ENCODE assay signal across 8 mouse cellular contexts in the genomic region with DNA sequence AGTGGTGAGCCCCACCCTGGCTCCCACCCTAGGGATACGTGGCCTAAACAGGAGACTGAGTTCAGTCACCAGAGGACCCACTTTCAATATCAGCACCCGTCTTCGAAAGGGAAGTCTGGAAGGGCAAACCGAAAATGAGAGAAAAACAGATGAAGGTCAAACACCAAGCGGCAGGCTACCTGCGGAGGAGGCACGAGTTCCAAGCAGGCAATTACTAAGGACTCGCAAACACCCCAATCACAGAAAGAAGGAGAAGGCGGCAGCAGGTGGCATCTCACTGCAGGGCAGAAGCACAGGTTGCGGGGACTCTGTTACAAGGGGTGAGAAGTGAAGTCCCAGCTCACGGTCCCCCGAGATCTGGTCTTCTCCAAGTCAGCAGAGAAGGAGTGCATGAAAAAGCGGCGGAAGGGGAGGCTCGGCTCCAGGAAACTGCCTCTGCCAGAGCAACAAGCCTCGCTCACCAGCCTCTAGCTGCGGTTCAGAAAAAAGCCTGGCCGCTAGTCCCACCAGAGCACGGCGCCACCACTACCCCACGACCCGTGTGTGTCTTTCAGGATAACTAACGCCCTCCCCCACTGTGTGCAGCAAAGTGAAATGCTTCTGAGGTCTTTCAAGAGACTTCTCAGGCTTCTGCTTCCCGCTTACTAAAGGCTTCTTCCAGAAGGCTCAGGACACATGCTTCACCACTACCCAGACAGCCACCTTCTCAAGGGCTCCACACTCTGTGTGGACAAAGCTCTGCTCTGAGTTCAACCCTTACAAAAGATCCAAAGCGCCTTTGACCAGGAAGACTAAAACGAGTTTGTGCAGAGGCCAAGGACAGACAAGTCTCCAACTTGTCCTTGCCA. TPM values are rescaled to one million over a fixed set of nuclear protein-coding genes. Genes with fewer than 3 reads are reported as not detected.
DNase-seq lines count a peak whose midpoint lies in the region; ATAC-seq and TF ChIP-seq lines count a peak whose summit lies in the region.

No protein-coding gene starts in this region.

- no peaks in the 10 kb centered on the region for H3K36me3 ChIP-seq in testis, adult 2 months (ENCODE audit: control insufficient read depth, insufficient read depth, low read length)
- H3K36me3 ChIP-seq in embryonic facial prominence, embryonic 12.5 days = no peaks in the 10 kb centered on the region

- peaks cover 6% of the 10 kb centered on the region for H3K27me3 ChIP-seq in testis, adult 2 months (ENCODE audit: control insufficient read depth, insufficient read depth, low read length)
- H3K27me3 ChIP-seq in embryonic facial prominence, embryonic 12.5 days = peaks cover 72% of the 10 kb centered on the region

- TF ChIP-seq POLR2A in testis, adult 2 months (IDR thresholded peaks at IDR 0.05; ENCODE audit: control insufficient read depth, low read depth, low read length) = no peak

- no peak overlapping the region; the same call in 1 of the 2 replicates for H3K9ac ChIP-seq in embryonic facial prominence, embryonic 12.5 days

- H3K27ac ChIP-seq in testis, adult 2 months (ENCODE audit: control insufficient read depth, insufficient read depth, low read depth, low read length) = no peak overlapping the region
- H3K27ac ChIP-seq in embryonic facial prominence, embryonic 12.5 days = no peak overlapping the region

- H3K4me2 ChIP-seq in embryonic facial prominence, embryonic 12.5 days (replicated peaks) = peak overlapping the region; percentile 92

- ATAC-seq in embryonic facial prominence, embryonic 12.5 days (ENCODE audit: insufficient number of reproducible peaks, insufficient read depth, low FRiP score, low TSS enrichment) = no peak
- ATAC-seq in inflammation-experienced regulatory T-cells, adult 6 months = peak; percentile 11
- ATAC-seq in megakaryocyte progenitor cell, adult 5-6 weeks (replicated peaks; ENCODE audit: poor library complexity) = peak; percentile 5; the same call in 1 of the 2 replicates
- no peak for ATAC-seq in monocyte, adult 5-6 weeks (replicated peaks; ENCODE audit: insufficient number of reproducible peaks, low FRiP score, low TSS enrichment, poor library complexity, severe bottlenecking)

- no peak for TF ChIP-seq CTCF in testis, adult 2 months (IDR thresholded peaks at IDR 0.05; ENCODE audit: control insufficient read depth, insufficient read depth, insufficient replicate concordance, low read depth, low read length)

- WGBS in embryonic facial prominence, embryonic 12.5 days = 8% methylated on average over 26 of the region's 26 CpGs

- no peak for DNase-seq in testis, postnatal 10 days (ENCODE audit: low spot score)
- no peak for DNase-seq in urinary bladder, postnatal 10 days (ENCODE audit: low spot score)
- no peak for DNase-seq in layer of hippocampus, adult 9-10 months (ENCODE audit: low spot score)

- peak overlapping the region; percentile 87 for H3K4me3 ChIP-seq in testis, adult 2 months (ENCODE audit: control insufficient read depth, low read depth, low read length)
- peak overlapping the region; percentile 51 for H3K4me3 ChIP-seq in embryonic facial prominence, embryonic 12.5 days

- no peaks in the 10 kb centered on the region for H3K9me3 ChIP-seq in embryonic facial prominence, embryonic 12.5 days

- peaks cover 19% of the 10 kb centered on the region for H3K4me1 ChIP-seq in testis, adult 2 months (ENCODE audit: control insufficient read depth, insufficient read depth, low read length)
- peaks cover 15% of the 10 kb centered on the region for H3K4me1 ChIP-seq in embryonic facial prominence, embryonic 12.5 days

RNA-seq across cellular contexts. Expression of a gene that starts 1.1 kb away (rescaled TPM):
- 0.14 and 2.5 TPM in 2 replicates for polyA plus RNA-seq in testis, adult 2 months (2012; rRNA removed)
- polyA plus RNA-seq in embryonic facial prominence, embryonic 12.5 days (2016; fragmentation: Nextera tagmentation; extraction: Ambion mirVana) = 12.5 and 13.0 TPM in 2 replicates
- 10 to 100 TPM in 1 of 3 experiments, 1 to 10 TPM in 2; 4.4 to 10.5 (median 5.4) TPM for polyA plus RNA-seq in inflammation-experienced regulatory T-cells, adult 6 months (2017; shearing (Covaris generic))
- 3.0 and 3.2 TPM in 2 replicates for total RNA-seq in megakaryocyte progenitor cell, adult 5-6 weeks (2015)
- 8.0 and 15.9 TPM in 2 replicates for total RNA-seq in megakaryocyte progenitor cell, adult 5-6 weeks (2017)
- 7.2 to 11.8 TPM (median 7.5 TPM) in 3 replicates for total RNA-seq in monocyte, adult 5-6 weeks (2017)

Comparison
In these comparisons a context has a peak if more than half of its experiments do, and no peak if none do; other contexts are left out.
1. ATAC-seq: peak in inflammation-experienced regulatory T-cells, adult 6 months (single experiment) and megakaryocyte progenitor cell, adult 5-6 weeks (single experiment); none in embryonic facial prominence, embryonic 12.5 days (single experiment) and monocyte, adult 5-6 weeks (single experiment).